Comparison of ENCODE assay signal across 8 mouse cellular contexts in the genomic region with DNA sequence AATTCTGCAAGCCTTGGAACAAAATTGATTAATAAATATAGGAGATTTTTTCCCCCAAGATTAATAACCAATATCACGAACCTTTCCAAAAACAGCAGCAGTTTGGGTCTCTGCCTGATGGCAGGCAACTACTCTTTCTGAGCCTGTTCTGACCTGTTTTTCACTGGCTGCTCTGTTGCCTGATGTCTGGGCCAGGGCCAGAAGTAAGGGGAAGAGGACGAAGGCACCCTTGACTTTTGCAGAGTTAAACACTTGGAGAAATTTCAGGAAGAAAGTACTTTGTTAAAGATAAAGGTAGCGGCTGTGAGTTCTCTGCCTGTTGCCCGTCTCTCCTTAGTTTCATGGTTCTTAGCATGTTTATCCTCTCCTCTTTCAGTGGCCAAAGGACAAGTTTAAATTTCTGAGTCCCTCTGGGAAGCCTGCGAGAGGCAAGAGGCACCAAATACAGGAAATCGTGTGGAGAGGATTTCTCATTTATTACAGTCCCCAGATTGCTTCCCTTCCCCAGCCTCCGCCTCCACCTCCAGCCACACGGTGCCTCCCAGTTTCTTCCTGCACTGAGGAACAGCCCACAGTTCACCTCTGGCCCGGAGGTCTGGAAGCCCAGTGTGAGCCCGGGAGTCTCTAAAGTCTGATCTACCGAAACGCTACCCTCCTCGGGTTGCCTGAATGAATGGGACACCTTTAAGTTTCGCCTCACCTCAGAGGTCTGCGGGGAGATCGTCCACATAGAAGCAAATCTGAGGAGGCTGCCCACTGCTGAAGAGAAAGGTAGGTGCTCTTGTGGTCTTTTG. TPM values are rescaled to one million over a fixed set of nuclear protein-coding genes. Genes with fewer than 3 reads are reported as not detected.
DNase-seq lines count a peak whose midpoint lies in the region; ATAC-seq and TF ChIP-seq lines count a peak whose summit lies in the region.

TSS of gene Adgrf5 (plus strand) at position 626 of the 794 bp plus-strand sequence.

- 0 out of 2 replicates have a peak, but pooled peaks have one; percentile 49 for ATAC-seq in heart, embryonic 15.5 days (replicated peaks; ENCODE audit: insufficient number of reproducible peaks, insufficient read depth, low FRiP score, low read depth)
- peak; percentile 52; the same call in 1 of the 2 replicates for ATAC-seq in lung, embryonic 15.5 days (ENCODE audit: borderline replicate concordance, extremely low read depth, low FRiP score, low TSS enrichment)
- no peak for ATAC-seq in forebrain, embryonic 14.5 days

- TF ChIP-seq CTCF in brain, embryonic 14.5 days (IDR thresholded peaks at IDR 0.05; ENCODE audit: borderline replicate concordance, extremely low read depth, insufficient read depth, insufficient read length), result no peak

- H3K36me3 ChIP-seq in heart, embryonic 15.5 days, result no peaks in the 10 kb centered on the region
- no peaks in the 10 kb centered on the region for H3K36me3 ChIP-seq in lung, embryonic 15.5 days
- no peaks in the 10 kb centered on the region for H3K36me3 ChIP-seq in forebrain, embryonic 14.5 days (ENCODE audit: control insufficient read depth, insufficient read depth, low read length)

- 30% methylated on average over 16 of the region's 16 CpGs for WGBS in heart, embryonic 15.5 days
- 16% methylated on average over 16 of the region's 16 CpGs for WGBS in lung, embryonic 15.5 days
- 75% methylated on average over 16 of the region's 16 CpGs for WGBS in forebrain, embryonic 14.5 days

- H3K4me3 ChIP-seq in heart, embryonic 15.5 days, result peak within 1 kb of the TSS; percentile 43
- peak within 1 kb of the TSS; percentile 38 for H3K4me3 ChIP-seq in lung, embryonic 15.5 days
- no peak within 1 kb of the TSS for H3K4me3 ChIP-seq in forebrain, embryonic 14.5 days (ENCODE audit: low read depth, low read length)

- H3K4me2 ChIP-seq in heart, embryonic 15.5 days, result peak within 1 kb of the TSS; percentile 49
- H3K4me2 ChIP-seq in lung, embryonic 15.5 days, result peak within 1 kb of the TSS; percentile 50
- H3K4me2 ChIP-seq in forebrain, embryonic 14.5 days (ENCODE audit: low read length), result no peak within 1 kb of the TSS

- TF ChIP-seq POLR2A in brain, embryonic 14.5 days (IDR thresholded peaks at IDR 0.05; ENCODE audit: borderline replicate concordance, extremely low read depth, insufficient read depth, insufficient read length, poor library complexity, severe bottlenecking), result no peak

- H3K4me1 ChIP-seq in heart, embryonic 15.5 days (replicated peaks), result peaks cover 27% of the 10 kb centered on the region
- peaks cover 32% of the 10 kb centered on the region for H3K4me1 ChIP-seq in lung, embryonic 15.5 days
- no peaks in the 10 kb centered on the region for H3K4me1 ChIP-seq in forebrain, embryonic 14.5 days (ENCODE audit: control insufficient read depth, insufficient read depth, low read length)

- H3K27ac ChIP-seq in heart, embryonic 15.5 days, result peak within 1 kb of the TSS; percentile 72
- peak within 1 kb of the TSS; percentile 79 for H3K27ac ChIP-seq in lung, embryonic 15.5 days
- H3K27ac ChIP-seq in forebrain, embryonic 14.5 days (ENCODE audit: low read depth, low read length), result no peak within 1 kb of the TSS

- no peaks in the 10 kb centered on the region for H3K9me3 ChIP-seq in heart, embryonic 15.5 days (replicated peaks)
- no peaks in the 10 kb centered on the region for H3K9me3 ChIP-seq in lung, embryonic 15.5 days
- H3K9me3 ChIP-seq in forebrain, embryonic 14.5 days (replicated peaks; ENCODE audit: control insufficient read depth, low read length), result no peaks in the 10 kb centered on the region

- peak within 1 kb of the TSS; percentile 38 for H3K9ac ChIP-seq in heart, embryonic 15.5 days
- H3K9ac ChIP-seq in lung, embryonic 15.5 days, result peak within 1 kb of the TSS; percentile 6; the same call in 1 of the 2 replicates
- no peak within 1 kb of the TSS for H3K9ac ChIP-seq in forebrain, embryonic 14.5 days (ENCODE audit: low read length)

- DNase-seq in adrenal gland, adult (ENCODE audit: inconsistent age in 2 of 2, low spot score in 1 of 2), result peak; percentile 41 to 65
- no peak for DNase-seq in brain, embryonic 14.5 days (ENCODE audit: low read depth)
- DNase-seq in kidney, postnatal 25 days, result peak; percentile 64 to 80
- no peak for DNase-seq in spleen, postnatal 4 days (ENCODE audit: low spot score in 2 of 2)
- DNase-seq in frontal cortex, postnatal 14 days (ENCODE audit: low spot score in 2 of 2), result no peak
- no peak for DNase-seq in forebrain, embryonic 14.5 days (ENCODE audit: low spot score)

- peaks cover 5% of the 10 kb centered on the region; the same call in 1 of the 2 replicates for H3K27me3 ChIP-seq in heart, embryonic 15.5 days
- H3K27me3 ChIP-seq in lung, embryonic 15.5 days, result no peaks in the 10 kb centered on the region
- no peaks in the 10 kb centered on the region for H3K27me3 ChIP-seq in forebrain, embryonic 14.5 days (replicated peaks; ENCODE audit: control insufficient read depth, insufficient read depth, low read length)

RNA-seq across cellular contexts. Expression of gene Adgrf5, which starts in this region (rescaled TPM):
- polyA plus RNA-seq in brain, embryonic 14.5 days (2012; rRNA removed), result 6.5 and 12.5 TPM in 2 replicates
- 20.5 and 21.3 TPM in 2 replicates for polyA plus RNA-seq in heart, embryonic 15.5 days (2015; fragmentation: Nextera tagmentation; extraction: Ambion mirVana)
- polyA plus RNA-seq in lung, embryonic 15.5 days (2015; fragmentation: Nextera tagmentation; extraction: Ambion mirVana), result 19.0 and 25.0 TPM in 2 replicates
- polyA plus RNA-seq in forebrain, embryonic 14.5 days (2014; fragmentation: Nextera tagmentation; extraction: Ambion mirVana), result 3.7 and 4.9 TPM in 2 replicates

Comparison
In these comparisons a context has a peak if more than half of its experiments do, and no peak if none do; other contexts are left out.
1. DNase-seq: peak in adrenal gland, adult (2 of 2) and kidney, postnatal 25 days (2 of 2); none in brain, embryonic 14.5 days (single experiment), spleen, postnatal 4 days (0 of 2), frontal cortex, postnatal 14 days (0 of 2) and forebrain, embryonic 14.5 days (single experiment).